25 mouse cellular contexts compared by ENCODE assay signal in genomic region chr10:125070246-125070645, GRCm38 (mm10).
A peak's percentile ranks its signal among the peaks of the same experiment; 100 is the strongest.
DNase-seq lines count a peak whose midpoint lies in the region; ATAC-seq and TF ChIP-seq lines count a peak whose summit lies in the region.
"Had no signal": no experiment of that assay in that cellular context is flagged by ENCODE, and none has a peak within 500 bp of the region (broad histone marks: within the 10 kb centered on the region; RNA-seq: fewer than 3 reads in every experiment).

No protein-coding gene starts in this region.

- no peak for TF ChIP-seq CTCF in forebrain, postnatal 0 days (IDR thresholded peaks at IDR 0.05; ENCODE audit: low read depth)

- H3K27me3 ChIP-seq in forebrain, postnatal 0 days (ENCODE audit: insufficient read depth, low read length): no peaks in the 10 kb centered on the region
- H3K27me3 ChIP-seq in forebrain, embryonic 10.5 days (ENCODE audit: poor library complexity, severe bottlenecking): no peaks in the 10 kb centered on the region
- H3K27me3 ChIP-seq: embryonic facial prominence, embryonic 12.5 days; embryonic facial prominence, embryonic 15.5 days; forebrain, embryonic 12.5 days; forebrain, embryonic 15.5 days; heart, embryonic 13.5 days; hindbrain, embryonic 12.5 days; hindbrain, embryonic 15.5 days had no signal

- WGBS in forebrain, postnatal 0 days: 75% methylated on average over 4 of the region's 4 CpGs
- 91% methylated on average over 4 of the region's 4 CpGs for WGBS in forebrain, embryonic 10.5 days

- H3K4me2 ChIP-seq in forebrain, postnatal 0 days (ENCODE audit: low read depth): no peak overlapping the region
- H3K4me2 ChIP-seq: embryonic facial prominence, embryonic 12.5 days; embryonic facial prominence, embryonic 15.5 days; forebrain, embryonic 12.5 days; forebrain, embryonic 15.5 days; heart, embryonic 13.5 days; hindbrain, embryonic 12.5 days; hindbrain, embryonic 15.5 days had no signal

- H3K36me3 ChIP-seq in forebrain, postnatal 0 days (ENCODE audit: insufficient read depth): no peaks in the 10 kb centered on the region
- H3K36me3 ChIP-seq in forebrain, embryonic 10.5 days (replicated peaks): no peaks in the 10 kb centered on the region
- H3K36me3 ChIP-seq: embryonic facial prominence, embryonic 12.5 days; embryonic facial prominence, embryonic 15.5 days; forebrain, embryonic 12.5 days; forebrain, embryonic 15.5 days; heart, embryonic 10.5 days; heart, embryonic 13.5 days; hindbrain, embryonic 12.5 days; hindbrain, embryonic 15.5 days had no signal

- H3K9me3 ChIP-seq in forebrain, postnatal 0 days (ENCODE audit: low read length): no peaks in the 10 kb centered on the region
- no peaks in the 10 kb centered on the region for H3K9me3 ChIP-seq in forebrain, embryonic 10.5 days
- H3K9me3 ChIP-seq: embryonic facial prominence, embryonic 12.5 days; embryonic facial prominence, embryonic 15.5 days; forebrain, embryonic 12.5 days; forebrain, embryonic 15.5 days; heart, embryonic 10.5 days; heart, embryonic 13.5 days; hindbrain, embryonic 12.5 days; hindbrain, embryonic 15.5 days had no signal

- no peak for ATAC-seq in forebrain, postnatal 0 days
- ATAC-seq: activated CD4-positive, CD25-positive, alpha-beta regulatory T cell, adult 4 months; forebrain, embryonic 15.5 days had no signal

- no peak overlapping the region for H3K4me3 ChIP-seq in forebrain, postnatal 0 days (ENCODE audit: low read depth, low read length)
- no peak overlapping the region for H3K4me3 ChIP-seq in forebrain, embryonic 10.5 days
- H3K4me3 ChIP-seq: embryonic facial prominence, embryonic 12.5 days; embryonic facial prominence, embryonic 15.5 days; forebrain, embryonic 12.5 days; forebrain, embryonic 15.5 days; heart, adult 2 months; heart, embryonic 10.5 days; heart, embryonic 13.5 days; hindbrain, embryonic 12.5 days; hindbrain, embryonic 15.5 days had no signal

- intact Hi-C loops in left cerebral cortex, postnatal 25 days (cut with DNase I): no loop called here

- H3K27ac ChIP-seq in forebrain, postnatal 0 days (ENCODE audit: low read depth, low read length): no peak overlapping the region
- no peak overlapping the region for H3K27ac ChIP-seq in forebrain, embryonic 10.5 days
- H3K27ac ChIP-seq: embryonic facial prominence, embryonic 12.5 days; embryonic facial prominence, embryonic 15.5 days; forebrain, embryonic 12.5 days; forebrain, embryonic 15.5 days; heart, adult 2 months; heart, embryonic 10.5 days; heart, embryonic 13.5 days; hindbrain, embryonic 12.5 days; hindbrain, embryonic 15.5 days had no signal

- no peak overlapping the region for H3K9ac ChIP-seq in forebrain, postnatal 0 days
- H3K9ac ChIP-seq: embryonic facial prominence, embryonic 12.5 days; embryonic facial prominence, embryonic 15.5 days; forebrain, embryonic 12.5 days; forebrain, embryonic 15.5 days; heart, embryonic 13.5 days; hindbrain, embryonic 12.5 days; hindbrain, embryonic 15.5 days had no signal

- H3K4me1 ChIP-seq in forebrain, postnatal 0 days (ENCODE audit: insufficient read depth): no peaks in the 10 kb centered on the region
- no peaks in the 10 kb centered on the region for H3K4me1 ChIP-seq in forebrain, embryonic 10.5 days
- H3K4me1 ChIP-seq: embryonic facial prominence, embryonic 12.5 days; embryonic facial prominence, embryonic 15.5 days; forebrain, embryonic 12.5 days; forebrain, embryonic 15.5 days; heart, embryonic 10.5 days; heart, embryonic 13.5 days; hindbrain, embryonic 12.5 days; hindbrain, embryonic 15.5 days had no signal

- peak; percentile 17 for DNase-seq in forebrain, postnatal 0 days
- no peak for DNase-seq in forebrain, embryonic 10.5 days (ENCODE audit: extremely low spot score, low spot score)
- DNase-seq in left cerebral cortex, postnatal 25 days (ENCODE audit: low spot score in 2 of 2): peak; percentile 18 to 21
- no peak for DNase-seq in left cerebral cortex, adult 18-20 months (ENCODE audit: low spot score in 2 of 2)
- peak; percentile 41 for DNase-seq in brain, adult 2 months (ENCODE audit: low read depth, low spot score)
- peak; percentile 11 to 36 for DNase-seq in layer of hippocampus, postnatal 14 days (ENCODE audit: low spot score in 2 of 2)
- DNase-seq in cerebellum, postnatal 10 days: no peak
- DNase-seq in lung, postnatal 4 days: no peak
- DNase-seq: adrenal gland, adult 8-10 months; adrenal gland, postnatal 25 days; cerebellum, adult 18-20 months; cerebellum, adult 9-10 months; cerebellum, postnatal 25 days; gastrocnemius, postnatal 10 days; gastrocnemius, postnatal 36 days; heart, adult 2 months had no signal

Comparison
In these comparisons a context has a peak if more than half of its experiments do, and no peak if none do; other contexts are left out.
1. DNase-seq: peak in forebrain, postnatal 0 days (single experiment), left cerebral cortex, postnatal 25 days (2 of 2), brain, adult 2 months (single experiment) and layer of hippocampus, postnatal 14 days (2 of 2); none in forebrain, embryonic 10.5 days (single experiment), left cerebral cortex, adult 18-20 months (0 of 2), cerebellum, postnatal 10 days (0 of 2) and lung, postnatal 4 days (0 of 2).